Mouse (Mus musculus) spleen, postnatal 14 days (tissue): ENCODE results near the gene Zic5.
"Not testable (repeated sequence)": the region's sequence is repeated elsewhere in the genome, so short reads cannot be mapped to it uniquely, and the experiment has no call there.

Source experiments
- DNase-seq, 2 experiments: peaks; one replicate each; pipeline ENCODE4 v3.0.0; 2021 to 2022; ENCODE audit warnings: low spot score in 2 of 2

Gene Zic5

GRCm38 (mm10) chr14:122463734-122464341 is 1.6 kb downstream of the Zic5 start:
- DNase-seq, result not testable (repeated sequence)

- no peak for DNase-seq
These were observed 2.3 kb downstream of the Zic5 start for GRCm38 (mm10) chr14:122463080-122463691.

GRCm38 (mm10) chr14:122462689-122463079 is 2.8 kb downstream of the Zic5 start:
- DNase-seq, result no peak

GRCm38 (mm10) chr14:122461966-122462365 is 3.5 kb downstream of the Zic5 start:
- no peak for DNase-seq

GRCm38 (mm10) chr14:122461500-122461899 is 4.0 kb downstream of the Zic5 start:
- DNase-seq, result no peak

- no peak for DNase-seq
These were observed 5.3 kb downstream of the Zic5 start for GRCm38 (mm10) chr14:122460226-122460625.

- DNase-seq, result no peak
These were observed 5.7 kb downstream of the Zic5 start for GRCm38 (mm10) chr14:122459776-122460175.

GRCm38 (mm10) chr14:122459332-122459731 is 6.1 kb downstream of the Zic5 start:
- not testable (repeated sequence) for DNase-seq

- DNase-seq, result no peak
These were observed 9.9 kb downstream of the Zic5 start for GRCm38 (mm10) chr14:122455562-122455958.

- no peak for DNase-seq
These were observed 10.4 kb downstream of the Zic5 start for GRCm38 (mm10) chr14:122454901-122455561.

- DNase-seq, result no peak
These were observed 11.3 kb downstream of the Zic5 start for GRCm38 (mm10) chr14:122453996-122454738.

GRCm38 (mm10) chr14:122453388-122453995 is 12.0 kb downstream of the Zic5 start:
- DNase-seq, result no peak

- no peak for DNase-seq
These were observed 12.6 kb downstream of the Zic5 start for GRCm38 (mm10) chr14:122452701-122453387.

- DNase-seq, result no peak
These were observed 13.8 kb downstream of the Zic5 start for GRCm38 (mm10) chr14:122451551-122452145.

- DNase-seq, result no peak
These were observed 14.7 kb downstream of the Zic5 start, which contains the start of gene Gm5089 for GRCm38 (mm10) chr14:122450496-122451382. TSS of gene Gm5089 (minus strand) at chr14:122451115.

GRCm38 (mm10) chr14:122449601-122450495 is 15.6 kb downstream of the Zic5 start:
- DNase-seq, result no peak

GRCm38 (mm10) chr14:122436850-122437249 is 28.6 kb downstream of the Zic5 start:
- no peak for DNase-seq

- DNase-seq, result no peak
These were observed 31.4 kb downstream of the Zic5 start for GRCm38 (mm10) chr14:122434039-122434438.

- DNase-seq, result no peak
These were observed 32.9 kb downstream of the Zic5 start for GRCm38 (mm10) chr14:122432558-122432957.
